Mouse (Mus musculus) embryonic facial prominence, embryonic 14.5 days (tissue): ENCODE data around the gene Gm20219. TPM values are rescaled to one million over a fixed set of nuclear protein-coding genes. Genes with fewer than 3 reads are reported as not detected.

Source experiments
- ATAC-seq: fragments of 200-750 bp; cut with Nextera tagmentation; 2 replicates; pipeline ENCODE4 v1.8.0; 2017; ENCODE audit warnings: low read depth, moderate number of reproducible peaks, moderate TSS enrichment
- DNase-seq: peaks from one replicate; pipeline ENCODE4 v3.0.0-alpha.2; 2015; ENCODE audit warnings: low spot score
- H3K27ac ChIP-seq: fragments of 300-500 bp; sonication (generic); replicated peaks from 2 replicates; pipeline ENCODE4 v1.5.1; 2014; ENCODE audit warnings: low read depth, mild to moderate bottlenecking, low read length, moderate library complexity
- H3K27me3 ChIP-seq: fragments of 300-500 bp; sonication (generic); replicated peaks from 2 replicates; pipeline ENCODE4 v1.6.1; 2014; ENCODE audit warnings: low read length; ENCODE audit not compliant: control insufficient read depth, insufficient read depth
- H3K36me3 ChIP-seq: fragments of 300-500 bp; sonication (generic); 2 replicates; pipeline ENCODE4 v1.6.1; 2014; ENCODE audit warnings: low read length, mixed read lengths; ENCODE audit not compliant: control insufficient read depth, insufficient read depth
- H3K4me1 ChIP-seq: fragments of 300-500 bp; sonication (generic); 2 replicates; pipeline ENCODE4 v1.6.1; 2014; ENCODE audit warnings: antibody characterized with exemption, low read length; ENCODE audit not compliant: control insufficient read depth, insufficient read depth
- H3K4me2 ChIP-seq: fragments of 300-500 bp; sonication (generic); 2 replicates; pipeline ENCODE4 v1.6.1; 2014; ENCODE audit warnings: low read depth, mild to moderate bottlenecking, low read length, moderate library complexity, mixed read lengths
- H3K4me3 ChIP-seq: fragments of 300-500 bp; sonication (generic); 2 replicates; pipeline ENCODE4 v1.5.1; 2014; ENCODE audit warnings: low read depth, mild to moderate bottlenecking, low read length
- H3K9ac ChIP-seq: fragments of 300-500 bp; sonication (generic); 2 replicates; pipeline ENCODE4 v1.6.1; 2014; ENCODE audit warnings: low read depth, mild to moderate bottlenecking, low read length, moderate library complexity, mixed read lengths
- H3K9me3 ChIP-seq: fragments of 300-500 bp; sonication (generic); 2 replicates; pipeline ENCODE4 v1.6.1; 2016; ENCODE audit warnings: low read length; ENCODE audit not compliant: control insufficient read depth
- WGBS: fragments of 180-500 bp; shearing (Covaris S2); extraction: QIAGEN DNeasy Blood & Tissue Kit; methylation state at CpG from one replicate; pipeline ENCODE4 v1.1.7; 2014; 5-methylcytosine and 5-hydroxymethylcytosine counted together
- polyA plus RNA-seq: library from polyadenylated mRNA; unstranded; fragments of >200 nt; fragmentation: Nextera tagmentation; extraction: Ambion mirVana; gene quantifications from 2 replicates; pipeline ENCODE4 v1.2.1, GENCODE M21; 2014

Gene Gm20219
- polyA plus RNA-seq, 1 experiment from 2014 or later, result 3.9 TPM

- WGBS, result 25% methylated on average over 6 of the region's 6 CpGs
- H3K4me3 ChIP-seq, result no peak overlapping the region
- peak; percentile 38 for DNase-seq
- H3K4me1 ChIP-seq, result no peaks in the 10 kb centered on the region
- no peaks in the 10 kb centered on the region for H3K36me3 ChIP-seq
- no peak overlapping the region for H3K4me2 ChIP-seq
- no peak overlapping the region for H3K27ac ChIP-seq
- H3K9ac ChIP-seq, result no peak overlapping the region
- no peaks in the 10 kb centered on the region for H3K27me3 ChIP-seq
- ATAC-seq, result peak; percentile 62
- no peaks in the 10 kb centered on the region for H3K9me3 ChIP-seq
Observed at GRCm38 (mm10) chr17:56540562-56540975, 13.6 kb downstream of the Gm20219 start.

GRCm38 (mm10) chr17:56537912-56538311, 16.3 kb downstream of the Gm20219 start:
- Histone ChIP-seq H3K36me3 (no peaks in the 10 kb centered on the region), H3K9me3 (no peaks in the 10 kb centered on the region), H3K4me1 (no peaks in the 10 kb centered on the region), H3K27ac (no peak overlapping the region), H3K4me3 (no peak overlapping the region), H3K4me2 (no peak overlapping the region), H3K9ac (no peak overlapping the region), H3K27me3 (no peaks in the 10 kb centered on the region)
- ATAC-seq (no peak; the same call in 1 of the 2 replicates), DNase-seq (peak; percentile 59)
- WGBS, result 22% methylated on average over 8 of the region's 8 CpGs

GRCm38 (mm10) chr17:56536874-56537273, 17.3 kb downstream of the Gm20219 start:
- Histone ChIP-seq H3K27ac (no peak overlapping the region), H3K9me3 (no peaks in the 10 kb centered on the region), H3K4me1 (no peaks in the 10 kb centered on the region), H3K36me3 (no peaks in the 10 kb centered on the region), H3K4me2 (no peak overlapping the region), H3K9ac (no peak overlapping the region), H3K4me3 (no peak overlapping the region), H3K27me3 (no peaks in the 10 kb centered on the region)
- ATAC-seq, result no peak
- no peak for DNase-seq
- WGBS, result 64% methylated on average over 3 of the region's 3 CpGs

- H3K27ac ChIP-seq, result no peak overlapping the region
- DNase-seq (no peak), ATAC-seq (no peak)
- no peaks in the 10 kb centered on the region for H3K4me1 ChIP-seq
- no peaks in the 10 kb centered on the region for H3K27me3 ChIP-seq
- H3K4me2 ChIP-seq, result no peak overlapping the region
- no peaks in the 10 kb centered on the region for H3K9me3 ChIP-seq
- WGBS, result 68% methylated on average over 14 of the region's 14 CpGs
- no peaks in the 10 kb centered on the region for H3K36me3 ChIP-seq
- H3K4me3 ChIP-seq, result no peak overlapping the region
- H3K9ac ChIP-seq, result no peak overlapping the region
Observed at GRCm38 (mm10) chr17:56536192-56536591, 18.0 kb downstream of the Gm20219 start.

- ATAC-seq (no peak), DNase-seq (no peak)
- Histone ChIP-seq H3K4me2 (no peak overlapping the region), H3K4me3 (no peak overlapping the region), H3K9me3 (no peaks in the 10 kb centered on the region), H3K4me1 (no peaks in the 10 kb centered on the region), H3K27me3 (0 out of 2 replicates have a peak, but pooled peaks cover 2% of the 10 kb centered on the region), H3K36me3 (no peaks in the 10 kb centered on the region), H3K9ac (no peak overlapping the region), H3K27ac (no peak overlapping the region)
- WGBS, result 79% methylated on average over 4 of the region's 4 CpGs
Observed at GRCm38 (mm10) chr17:56524943-56525342, 29.2 kb downstream of the Gm20219 start.

GRCm38 (mm10) chr17:56522744-56523143, 31.4 kb downstream of the Gm20219 start:
- no peak overlapping the region for H3K4me3 ChIP-seq
- no peak overlapping the region for H3K4me2 ChIP-seq
- no peak for ATAC-seq
- WGBS, result 50% methylated on average over 1 of the region's 1 CpGs
- no peak overlapping the region for H3K9ac ChIP-seq
- no peaks in the 10 kb centered on the region for H3K4me1 ChIP-seq
- H3K27ac ChIP-seq, result no peak overlapping the region
- no peaks in the 10 kb centered on the region for H3K9me3 ChIP-seq
- 0 out of 2 replicates have a peak, but pooled peaks cover 2% of the 10 kb centered on the region for H3K27me3 ChIP-seq
- DNase-seq, result no peak
- H3K36me3 ChIP-seq, result no peaks in the 10 kb centered on the region

GRCm38 (mm10) chr17:56515690-56516410, 38.3 kb downstream of the Gm20219 start:
- DNase-seq (peak; percentile 89), ATAC-seq (peak; percentile 91)
- 0 out of 2 replicates have a peak overlapping the region, but pooled peaks have one; percentile 8 for H3K9ac ChIP-seq
- peaks cover 24% of the 10 kb centered on the region for H3K27me3 ChIP-seq
- H3K36me3 ChIP-seq, result no peaks in the 10 kb centered on the region
- H3K4me1 ChIP-seq, result peaks cover 12% of the 10 kb centered on the region
- H3K27ac ChIP-seq, result peak overlapping the region; percentile 39; the same call in 1 of the 2 replicates
- peak overlapping the region; percentile 35 for H3K4me2 ChIP-seq
- H3K9me3 ChIP-seq, result peaks cover 3% of the 10 kb centered on the region; the same call in 1 of the 2 replicates
- no peak overlapping the region for H3K4me3 ChIP-seq
- 14% methylated on average over 13 of the region's 13 CpGs for whole genome bisulfite sequencing

- ATAC-seq (no peak), DNase-seq (no peak)
- Histone ChIP-seq H3K9ac (no peak overlapping the region), H3K36me3 (no peaks in the 10 kb centered on the region), H3K9me3 (peaks cover 3% of the 10 kb centered on the region; the same call in 1 of the 2 replicates), H3K27me3 (peaks cover 33% of the 10 kb centered on the region), H3K4me1 (peaks cover 12% of the 10 kb centered on the region), H3K27ac (no peak overlapping the region), H3K4me3 (no peak overlapping the region), H3K4me2 (no peak overlapping the region)
- WGBS, result 44% methylated on average over 12 of the region's 12 CpGs
Observed at GRCm38 (mm10) chr17:56514916-56515315, 39.3 kb downstream of the Gm20219 start.

- Histone ChIP-seq H3K27ac (no peak overlapping the region), H3K36me3 (no peaks in the 10 kb centered on the region), H3K4me2 (no peak overlapping the region), H3K27me3 (peaks cover 39% of the 10 kb centered on the region), H3K4me1 (peaks cover 12% of the 10 kb centered on the region), H3K9ac (no peak overlapping the region), H3K4me3 (no peak overlapping the region), H3K9me3 (peaks cover 3% of the 10 kb centered on the region; the same call in 1 of the 2 replicates)
- DNase-seq (no peak), ATAC-seq (no peak)
Observed at GRCm38 (mm10) chr17:56514330-56514729, 39.9 kb downstream of the Gm20219 start.
